Mouse (Mus musculus): Measurements from ENCODE around the gene Sec61b. TPM values are rescaled to one million over a fixed set of nuclear protein-coding genes. Genes with fewer than 3 reads are reported as not detected.

The Sec61b gene
- polyA plus RNA-seq, 1 experiment from 2014 or later, result 174 TPM

- ATAC-seq (ENCODE audit: extremely low read depth, insufficient number of reproducible peaks, low FRiP score, low TSS enrichment), result no peak
- WGBS, result 68% methylated on average over 12 of the region's 12 CpGs
- no peak overlapping the region for H3K4me3 ChIP-seq
Observed at GRCm38 (mm10) chr4:47492311-47493086, 18.0 kb downstream of the Sec61b start.

GRCm38 (mm10) chr4:47493456-47493855 lies 19.0 kb downstream of the Sec61b start:
- ATAC-seq (ENCODE audit: extremely low read depth, insufficient number of reproducible peaks, low FRiP score, low TSS enrichment), result no peak
- H3K4me3 ChIP-seq, result no peak overlapping the region
- peaks cover 9% of the 10 kb centered on the region for H3K4me1 ChIP-seq
- no peak overlapping the region for H3K27ac ChIP-seq (replicated peaks)
- no peaks in the 10 kb centered on the region for H3K9me3 ChIP-seq
- H3K36me3 ChIP-seq, result no peaks in the 10 kb centered on the region
- H3K27me3 ChIP-seq (replicated peaks), result no peaks in the 10 kb centered on the region
- H3K4me2 ChIP-seq, result no peak overlapping the region
- H3K9ac ChIP-seq, result no peak overlapping the region
- 30% methylated on average over 8 of the region's 8 CpGs for WGBS

More at GRCm38 (mm10) chr4:47492311-47493086, 18.0 kb downstream of the Sec61b start:
- Histone ChIP-seq H3K4me2 (no peak overlapping the region), H3K9me3 (no peaks in the 10 kb centered on the region), H3K27me3 (replicated peaks) (no peaks in the 10 kb centered on the region), H3K4me1 (peaks cover 6% of the 10 kb centered on the region), H3K9ac (no peak overlapping the region), H3K36me3 (no peaks in the 10 kb centered on the region), H3K27ac (replicated peaks) (no peak overlapping the region)

GRCm38 (mm10) chr4:47494137-47494536 lies 19.7 kb downstream of the Sec61b start:
- no peak for ATAC-seq (ENCODE audit: extremely low read depth, insufficient number of reproducible peaks, low FRiP score, low TSS enrichment)
- Histone ChIP-seq H3K36me3 (no peaks in the 10 kb centered on the region), H3K9me3 (no peaks in the 10 kb centered on the region), H3K4me2 (no peak overlapping the region), H3K4me3 (no peak overlapping the region), H3K27me3 (replicated peaks) (no peaks in the 10 kb centered on the region), H3K9ac (no peak overlapping the region), H3K27ac (replicated peaks) (no peak overlapping the region), H3K4me1 (peaks cover 9% of the 10 kb centered on the region)
- WGBS, result 57% methylated on average over 1 of the region's 1 CpGs

GRCm38 (mm10) chr4:47494686-47495085 lies 20.2 kb downstream of the Sec61b start:
- H3K4me2 ChIP-seq, result no peak overlapping the region
- 44% methylated on average over 2 of the region's 2 CpGs for WGBS
- H3K9ac ChIP-seq, result no peak overlapping the region
- H3K4me1 ChIP-seq, result peaks cover 9% of the 10 kb centered on the region
- H3K4me3 ChIP-seq, result no peak overlapping the region
- H3K27me3 ChIP-seq (replicated peaks), result no peaks in the 10 kb centered on the region
- no peak for ATAC-seq (ENCODE audit: extremely low read depth, insufficient number of reproducible peaks, low FRiP score, low TSS enrichment)
- no peaks in the 10 kb centered on the region for H3K36me3 ChIP-seq
- no peaks in the 10 kb centered on the region for H3K9me3 ChIP-seq
- H3K27ac ChIP-seq (replicated peaks), result no peak overlapping the region

GRCm38 (mm10) chr4:47497811-47498385 lies 23.4 kb downstream of the Sec61b start:
- H3K4me2 ChIP-seq, result no peak overlapping the region
- H3K27ac ChIP-seq (replicated peaks), result no peak overlapping the region
- no peak overlapping the region for H3K4me3 ChIP-seq
- ATAC-seq (ENCODE audit: extremely low read depth, insufficient number of reproducible peaks, low FRiP score, low TSS enrichment), result no peak
- H3K36me3 ChIP-seq, result no peaks in the 10 kb centered on the region
- no peak overlapping the region for H3K9ac ChIP-seq
- WGBS, result 53% methylated on average over 7 of the region's 7 CpGs
- no peaks in the 10 kb centered on the region for H3K27me3 ChIP-seq (replicated peaks)
- H3K4me1 ChIP-seq, result peaks cover 11% of the 10 kb centered on the region
- H3K9me3 ChIP-seq, result no peaks in the 10 kb centered on the region

GRCm38 (mm10) chr4:47499121-47499545 lies 24.7 kb downstream of the Sec61b start:
- Histone ChIP-seq H3K4me1 (peaks cover 6% of the 10 kb centered on the region; the same call in 1 of the 2 replicates), H3K36me3 (no peaks in the 10 kb centered on the region), H3K9ac (no peak overlapping the region), H3K4me3 (no peak overlapping the region), H3K9me3 (no peaks in the 10 kb centered on the region), H3K27ac (replicated peaks) (no peak overlapping the region), H3K27me3 (replicated peaks) (no peaks in the 10 kb centered on the region), H3K4me2 (no peak overlapping the region)
- 82% methylated on average over 10 of the region's 10 CpGs for WGBS
- ATAC-seq (ENCODE audit: extremely low read depth, insufficient number of reproducible peaks, low FRiP score, low TSS enrichment), result no peak

- Histone ChIP-seq H3K27me3 (replicated peaks) (no peaks in the 10 kb centered on the region), H3K9ac (no peak overlapping the region), H3K4me2 (peak overlapping the region; percentile 47), H3K4me1 (peaks cover 13% of the 10 kb centered on the region), H3K4me3 (0 out of 2 replicates have a peak overlapping the region, but pooled peaks have one; percentile 5), H3K27ac (replicated peaks) (no peak overlapping the region), H3K36me3 (no peaks in the 10 kb centered on the region), H3K9me3 (no peaks in the 10 kb centered on the region)
- WGBS, result 21% methylated on average over 4 of the region's 4 CpGs
- no peak for ATAC-seq (ENCODE audit: extremely low read depth, insufficient number of reproducible peaks, low FRiP score, low TSS enrichment)
Observed at GRCm38 (mm10) chr4:47502546-47502971, 28.1 kb downstream of the Sec61b start.

GRCm38 (mm10) chr4:47503045-47503444 lies 28.6 kb downstream of the Sec61b start:
- Histone ChIP-seq H3K4me1 (peaks cover 11% of the 10 kb centered on the region), H3K27ac (replicated peaks) (no peak overlapping the region), H3K36me3 (no peaks in the 10 kb centered on the region), H3K4me3 (0 out of 2 replicates have a peak overlapping the region, but pooled peaks have one; percentile 5), H3K27me3 (replicated peaks) (no peaks in the 10 kb centered on the region), H3K9me3 (no peaks in the 10 kb centered on the region), H3K4me2 (peak overlapping the region; percentile 47), H3K9ac (no peak overlapping the region)
- 68% methylated on average over 6 of the region's 6 CpGs for WGBS
- no peak for ATAC-seq (ENCODE audit: extremely low read depth, insufficient number of reproducible peaks, low FRiP score, low TSS enrichment)

GRCm38 (mm10) chr4:47504841-47505517 lies 30.5 kb downstream of the Sec61b start:
- H3K4me2 ChIP-seq, result no peak overlapping the region
- H3K27me3 ChIP-seq (replicated peaks), result no peaks in the 10 kb centered on the region
- H3K9me3 ChIP-seq, result no peaks in the 10 kb centered on the region
- no peaks in the 10 kb centered on the region for H3K36me3 ChIP-seq
- H3K4me3 ChIP-seq, result no peak overlapping the region
- no peak for ATAC-seq (ENCODE audit: extremely low read depth, insufficient number of reproducible peaks, low FRiP score, low TSS enrichment)
- no peak overlapping the region for H3K27ac ChIP-seq (replicated peaks)
- 61% methylated on average over 10 of the region's 10 CpGs for WGBS
- no peak overlapping the region; the same call in 1 of the 2 replicates for H3K9ac ChIP-seq
- peaks cover 10% of the 10 kb centered on the region for H3K4me1 ChIP-seq

- 72% methylated on average over 12 of the region's 12 CpGs for WGBS
- H3K36me3 ChIP-seq, result no peaks in the 10 kb centered on the region
- H3K4me2 ChIP-seq, result no peak overlapping the region
- H3K9me3 ChIP-seq, result no peaks in the 10 kb centered on the region
- no peak for ATAC-seq (ENCODE audit: extremely low read depth, insufficient number of reproducible peaks, low FRiP score, low TSS enrichment)
- H3K4me3 ChIP-seq, result no peak overlapping the region
- peaks cover 6% of the 10 kb centered on the region for H3K27me3 ChIP-seq (replicated peaks)
- no peak overlapping the region for H3K27ac ChIP-seq (replicated peaks)
- no peak overlapping the region for H3K9ac ChIP-seq
- H3K4me1 ChIP-seq, result 0 out of 2 replicates have a peak, but pooled peaks cover 7% of the 10 kb centered on the region
Observed at GRCm38 (mm10) chr4:47518551-47519181, 44.2 kb downstream of the Sec61b start.

- Histone ChIP-seq H3K4me1 (0 out of 2 replicates have a peak, but pooled peaks cover 7% of the 10 kb centered on the region), H3K4me2 (no peak overlapping the region), H3K36me3 (no peaks in the 10 kb centered on the region), H3K27ac (replicated peaks) (no peak overlapping the region), H3K4me3 (no peak overlapping the region), H3K9ac (no peak overlapping the region), H3K9me3 (0 out of 2 replicates have a peak, but pooled peaks cover 2% of the 10 kb centered on the region), H3K27me3 (replicated peaks) (peaks cover 5% of the 10 kb centered on the region; the same call in 1 of the 2 replicates)
- ATAC-seq (ENCODE audit: extremely low read depth, insufficient number of reproducible peaks, low FRiP score, low TSS enrichment), result no peak
- 61% methylated on average over 4 of the region's 4 CpGs for WGBS
Observed at GRCm38 (mm10) chr4:47520076-47520475, 45.6 kb downstream of the Sec61b start.

All from heart, embryonic 13.5 days (tissue).